Mouse (Mus musculus) ovary, adult 18-20 months (tissue): ENCODE data around the gene Mest.
A peak's percentile ranks its signal among the peaks of the same experiment; 100 is the strongest.

Experiments
- DNase-seq: peaks from one replicate; pipeline ENCODE4 v3.0.0; 2022; ENCODE audit warnings: low spot score, mixed read lengths

The Mest gene

DNA sequence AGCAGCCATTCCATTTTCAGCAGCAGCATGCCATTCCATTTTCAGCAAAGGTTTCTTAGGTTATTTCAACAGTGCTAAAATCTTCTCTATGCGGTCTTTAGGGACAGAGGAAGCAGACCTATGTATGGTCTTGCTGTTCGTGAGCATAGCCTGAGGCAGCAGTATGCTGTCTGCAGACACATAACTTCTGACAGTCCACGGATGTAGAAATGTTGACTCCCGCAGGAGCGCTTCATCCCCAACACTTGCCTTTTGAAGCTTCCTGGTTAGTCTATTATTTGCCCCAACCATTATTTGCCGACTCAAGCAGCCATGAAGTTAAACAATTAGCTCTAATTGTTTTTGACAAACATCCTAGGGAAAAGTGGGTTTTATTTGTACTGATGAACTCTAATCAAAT lies 14.2 kb upstream of the Mest start:
- DNase-seq, result no peak

DNA sequence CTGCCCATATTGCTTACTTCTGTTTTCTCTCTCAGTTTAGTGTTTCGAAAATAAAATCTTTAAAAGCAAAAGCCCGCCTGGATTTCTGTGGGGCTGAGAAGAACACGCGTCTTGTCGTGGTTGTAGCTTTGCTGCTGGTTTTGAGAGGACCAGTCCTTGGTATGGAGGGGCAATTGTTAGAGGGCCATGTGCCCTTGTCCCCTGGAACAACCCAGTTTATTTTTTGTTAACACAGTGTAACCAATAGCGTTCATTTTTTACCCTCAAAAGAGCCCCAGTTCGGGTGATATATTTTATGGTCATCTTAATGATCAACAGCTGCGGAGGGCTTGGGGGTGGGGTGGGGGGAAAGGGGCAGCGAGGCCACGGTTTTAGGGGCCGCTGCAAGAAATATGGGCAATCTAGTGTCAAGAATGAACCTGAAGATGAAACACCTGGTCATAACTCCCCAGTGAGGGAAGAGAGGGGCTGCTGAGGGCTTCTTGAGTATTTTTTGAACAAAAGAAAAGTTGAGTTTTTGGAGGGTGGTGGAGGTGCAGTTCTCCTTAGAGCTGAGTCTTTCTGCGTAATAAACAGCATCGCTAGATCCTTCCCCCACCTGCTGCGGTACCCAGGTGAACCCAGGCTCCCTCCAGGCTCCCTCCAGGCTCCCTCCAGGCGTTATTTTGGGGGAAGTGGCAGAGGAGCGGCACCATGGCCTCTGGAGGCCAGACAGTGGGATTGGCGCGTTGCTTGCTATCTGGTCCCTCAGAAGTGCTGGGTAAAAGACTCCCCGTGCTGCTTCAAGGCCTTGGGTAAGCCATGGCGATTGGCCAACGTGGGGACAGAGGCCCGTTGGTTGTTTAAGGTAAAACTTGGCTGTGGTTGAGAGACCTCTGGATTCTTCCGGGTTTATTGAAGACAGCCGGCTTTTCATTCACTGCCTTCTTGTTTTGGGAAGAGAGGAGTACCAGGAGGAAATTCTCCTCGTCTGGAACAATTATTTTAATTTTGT lies 12.7 kb upstream of the Mest start:
- peak; percentile 51 for DNase-seq

DNA sequence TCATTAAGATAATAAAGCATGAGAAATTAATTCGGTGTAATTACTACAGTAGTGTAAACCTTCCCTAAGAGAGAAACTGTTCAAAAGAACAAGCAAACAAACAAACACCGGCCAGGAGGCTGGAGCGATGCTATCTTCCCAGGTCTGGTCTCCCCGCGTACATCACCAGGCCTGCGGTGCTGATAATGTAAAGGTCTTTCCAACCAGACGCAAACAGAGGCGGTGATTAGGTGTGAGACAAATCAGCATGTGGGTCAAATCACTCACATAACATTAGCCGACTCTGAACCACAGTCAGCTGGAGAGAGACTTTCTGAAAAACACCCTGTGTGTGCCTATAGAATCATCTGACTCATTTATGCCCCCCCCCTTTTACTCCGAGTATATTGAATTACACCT lies 12.0 kb upstream of the Mest start:
- no peak for DNase-seq

DNA sequence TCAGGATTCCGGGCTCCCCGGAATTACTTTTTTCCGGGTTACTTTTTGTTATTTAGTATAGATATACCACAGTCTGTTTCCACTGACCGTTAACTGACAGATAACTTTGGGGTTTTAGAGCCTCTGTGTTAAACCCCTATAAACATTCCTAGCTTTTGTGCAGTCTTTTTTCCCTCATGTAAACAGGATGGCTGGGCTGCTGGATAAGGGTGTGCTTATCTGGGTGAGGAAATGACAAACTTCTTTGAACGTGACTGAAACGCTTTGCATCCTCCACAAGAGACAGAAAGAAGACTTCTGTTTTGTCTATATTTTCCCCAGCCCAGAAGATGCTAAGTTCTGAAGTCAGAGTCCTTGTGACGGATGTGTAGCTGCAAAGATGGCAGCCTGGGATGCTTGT lies 10.9 kb upstream of the Mest start:
- no peak for DNase-seq

DNA sequence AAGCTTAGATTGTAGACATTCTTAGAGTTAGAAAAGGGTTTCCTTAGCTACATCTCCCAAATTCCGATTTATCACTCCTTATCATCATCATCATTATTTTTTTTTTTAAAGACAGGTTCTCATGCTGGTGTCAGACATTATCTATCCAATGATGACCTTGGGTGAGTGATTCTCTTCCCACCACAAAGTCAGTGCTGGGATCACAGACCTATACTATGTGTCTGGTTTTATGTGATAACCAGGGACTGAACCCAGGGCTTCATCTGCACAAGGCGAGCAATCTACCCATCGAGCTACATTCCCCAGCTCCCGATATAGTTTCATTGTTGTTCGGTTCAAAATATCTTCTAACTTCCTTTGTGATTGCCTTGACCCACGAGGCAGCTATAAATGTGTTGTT lies 9.9 kb upstream of the Mest start:
- DNase-seq, result no peak

DNA sequence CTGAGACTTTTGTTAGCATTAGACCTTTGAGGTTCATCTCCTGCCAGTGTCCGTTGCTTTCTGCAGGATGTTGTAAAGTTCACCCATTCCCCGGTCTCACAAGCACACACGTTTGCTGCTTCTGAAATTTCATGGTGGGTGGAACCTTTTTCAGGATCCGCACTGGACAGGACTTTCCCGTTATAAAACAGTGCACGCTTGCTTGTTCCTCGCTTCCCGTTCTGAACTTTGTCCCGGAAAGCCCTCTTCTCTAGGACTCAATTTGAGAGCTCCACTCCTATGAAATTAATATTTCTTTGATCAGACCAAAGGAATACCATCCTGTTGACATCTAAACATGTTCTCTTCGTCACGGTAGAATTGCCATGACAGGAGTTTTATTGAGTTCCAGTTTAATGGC lies 9.5 kb upstream of the Mest start:
- no peak for DNase-seq

DNA sequence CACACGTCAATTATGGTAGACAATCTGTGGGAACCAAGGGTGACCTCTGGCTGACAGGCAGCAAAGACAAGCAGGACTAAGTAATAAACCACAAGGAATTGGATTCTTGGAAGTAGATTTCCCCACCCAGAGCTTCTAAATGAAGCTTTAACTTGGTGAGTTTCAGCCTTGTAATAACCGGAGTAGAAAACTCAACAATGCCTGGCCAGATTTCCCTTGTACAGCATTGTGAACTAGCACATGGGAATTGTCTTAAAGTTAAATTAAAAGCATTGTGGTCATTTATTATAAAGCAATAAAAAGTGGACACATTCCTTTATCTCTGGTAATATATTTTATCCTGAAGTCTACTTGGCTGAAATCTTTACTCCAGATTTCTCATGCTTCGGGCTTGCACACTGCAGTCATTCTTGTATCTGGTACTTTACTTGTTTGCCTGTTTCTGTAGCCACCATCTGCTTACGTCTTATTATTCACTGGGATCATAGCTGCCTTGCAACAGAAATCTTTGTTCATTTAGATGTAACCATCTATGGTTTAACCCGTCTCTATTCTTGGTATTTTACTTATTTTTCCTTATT lies 8.4 kb upstream of the Mest start:
- no peak for DNase-seq

DNA sequence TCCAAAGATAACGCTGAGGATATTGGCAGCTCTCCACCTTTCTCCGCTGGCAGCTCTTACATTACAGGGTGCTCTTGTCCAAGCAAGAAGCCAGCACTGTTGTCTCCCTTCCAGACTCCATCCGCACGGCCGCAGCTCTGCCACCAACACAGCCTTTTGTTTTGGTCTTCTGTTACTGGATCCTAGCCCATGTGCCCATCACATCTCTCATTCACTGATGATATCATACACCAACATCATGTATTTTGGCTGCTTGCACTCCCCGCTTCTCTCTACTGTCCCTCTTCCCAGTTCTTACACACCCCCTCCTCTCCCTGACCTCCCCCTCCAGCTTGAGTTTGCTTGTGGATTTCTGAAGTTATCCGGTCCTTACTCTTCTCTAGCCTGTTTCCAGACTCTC lies 6.6 kb upstream of the Mest start:
- no peak for DNase-seq

DNA sequence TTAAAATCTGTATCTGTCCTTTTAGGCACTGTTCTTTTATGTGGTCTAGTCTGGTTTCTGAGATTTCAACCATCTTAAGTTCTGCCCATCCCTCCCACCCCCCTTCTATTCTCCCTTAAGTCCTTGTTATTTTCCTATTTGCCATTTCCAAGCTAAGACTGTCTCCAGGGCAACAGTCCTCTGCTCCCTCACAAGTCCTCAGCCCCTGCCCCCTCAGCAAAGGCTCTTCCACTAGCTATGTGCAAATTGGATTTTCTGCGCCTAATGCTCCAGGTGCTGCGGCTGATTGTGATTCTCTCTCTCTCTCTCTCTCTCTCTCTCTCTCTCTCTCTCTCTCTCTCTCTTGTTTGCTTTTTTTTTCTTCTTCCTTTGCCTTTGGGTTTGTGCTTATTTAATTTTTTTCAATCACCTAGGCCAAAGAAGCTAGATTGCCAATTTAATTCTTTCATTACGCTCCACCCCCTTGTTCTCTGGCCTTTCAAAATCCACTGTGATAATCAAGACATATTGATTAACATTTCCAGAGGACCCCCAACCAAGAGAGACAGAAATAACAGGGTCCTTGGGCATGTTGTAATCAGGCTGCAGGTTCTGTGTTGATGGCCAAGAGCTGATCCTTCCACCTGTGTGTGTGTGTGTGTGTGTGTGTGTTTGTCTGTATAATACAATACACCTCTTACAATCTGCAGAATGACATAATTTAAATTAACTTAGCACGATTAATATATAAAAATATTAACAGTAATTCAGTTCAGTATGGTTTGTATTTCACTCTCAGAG lies 772 bp upstream of the Mest start:
- no peak for DNase-seq

DNA sequence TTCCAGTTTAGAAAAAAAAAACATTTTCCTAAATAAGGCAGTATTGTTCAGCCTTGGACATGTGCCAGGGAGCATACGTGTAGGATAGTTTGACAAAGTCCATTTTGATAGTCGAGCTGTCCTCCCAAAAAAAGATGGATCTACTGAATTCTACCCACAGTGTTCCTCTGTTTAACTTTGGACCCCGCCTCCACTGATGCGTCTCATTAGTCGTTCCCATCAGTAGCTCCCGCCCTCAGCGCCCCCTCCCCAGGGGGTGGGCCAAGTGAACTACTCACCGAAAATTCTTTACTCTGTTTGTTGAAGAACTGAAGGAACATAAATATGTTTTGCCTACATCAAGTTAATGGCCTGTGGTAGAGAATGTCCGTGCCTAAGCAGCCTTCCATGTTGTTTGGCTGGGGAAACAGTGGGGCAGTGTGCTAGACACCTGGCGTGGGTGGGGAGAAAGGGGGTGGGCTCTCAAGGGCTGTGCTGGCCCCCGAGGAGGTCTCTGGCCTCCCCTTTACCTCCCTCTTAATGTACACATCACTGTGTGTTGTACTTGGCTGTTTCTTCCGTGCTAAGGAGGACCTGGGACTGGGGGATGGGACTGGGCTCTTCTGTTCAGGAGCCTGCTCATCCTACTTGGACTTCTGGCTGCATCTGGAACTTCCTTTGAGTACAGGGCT lies 7.1 kb downstream of the Mest start:
- DNase-seq, result no peak

DNA sequence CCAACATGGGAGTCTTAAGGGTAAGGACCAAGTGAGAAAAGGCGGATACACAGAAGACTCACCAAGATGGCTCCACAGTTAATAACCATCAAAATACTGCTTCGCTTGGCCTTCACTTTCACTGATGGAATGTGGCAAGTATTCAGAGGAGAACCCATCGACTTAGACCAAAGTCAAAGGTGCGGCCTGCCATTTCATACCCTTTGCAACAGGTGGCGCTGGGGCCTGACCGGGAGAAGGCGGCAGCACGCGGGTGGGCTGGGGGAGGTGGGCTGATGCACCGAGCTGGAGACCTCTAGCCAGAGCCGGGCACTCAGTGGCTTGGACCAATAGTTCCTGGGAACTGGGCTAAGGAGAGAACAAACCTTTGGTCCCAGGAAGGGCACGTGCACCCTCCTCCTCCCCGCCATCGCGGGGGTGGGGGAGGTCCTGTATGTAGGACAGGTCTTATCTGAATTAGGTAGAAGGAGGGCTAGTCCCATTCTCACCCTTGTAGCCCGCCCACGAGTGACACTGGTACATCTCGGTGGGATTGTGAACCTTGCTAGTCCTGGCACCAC lies 9.3 kb downstream of the Mest start:
- no peak for DNase-seq

DNA sequence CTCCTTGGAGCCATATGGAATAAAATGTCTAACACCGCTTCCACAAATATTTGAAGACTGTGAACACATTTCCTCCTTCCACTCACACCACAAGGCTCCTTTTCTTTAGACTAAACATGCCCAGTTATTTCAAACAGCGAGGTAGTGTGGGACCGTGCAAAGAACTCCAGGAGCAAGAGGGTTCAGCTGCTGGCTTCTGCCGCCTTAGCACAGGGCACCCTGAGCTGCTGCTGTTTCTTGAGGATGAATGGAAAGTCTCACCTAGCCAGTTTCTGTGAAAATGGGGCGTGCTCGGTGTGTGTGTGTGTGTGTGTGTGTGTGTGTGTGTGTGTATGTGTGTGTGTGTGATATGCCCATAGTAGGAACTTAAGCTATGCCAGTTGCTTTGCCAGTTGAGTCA lies 11.1 kb downstream of the Mest start:
- DNase-seq, result no peak

DNA sequence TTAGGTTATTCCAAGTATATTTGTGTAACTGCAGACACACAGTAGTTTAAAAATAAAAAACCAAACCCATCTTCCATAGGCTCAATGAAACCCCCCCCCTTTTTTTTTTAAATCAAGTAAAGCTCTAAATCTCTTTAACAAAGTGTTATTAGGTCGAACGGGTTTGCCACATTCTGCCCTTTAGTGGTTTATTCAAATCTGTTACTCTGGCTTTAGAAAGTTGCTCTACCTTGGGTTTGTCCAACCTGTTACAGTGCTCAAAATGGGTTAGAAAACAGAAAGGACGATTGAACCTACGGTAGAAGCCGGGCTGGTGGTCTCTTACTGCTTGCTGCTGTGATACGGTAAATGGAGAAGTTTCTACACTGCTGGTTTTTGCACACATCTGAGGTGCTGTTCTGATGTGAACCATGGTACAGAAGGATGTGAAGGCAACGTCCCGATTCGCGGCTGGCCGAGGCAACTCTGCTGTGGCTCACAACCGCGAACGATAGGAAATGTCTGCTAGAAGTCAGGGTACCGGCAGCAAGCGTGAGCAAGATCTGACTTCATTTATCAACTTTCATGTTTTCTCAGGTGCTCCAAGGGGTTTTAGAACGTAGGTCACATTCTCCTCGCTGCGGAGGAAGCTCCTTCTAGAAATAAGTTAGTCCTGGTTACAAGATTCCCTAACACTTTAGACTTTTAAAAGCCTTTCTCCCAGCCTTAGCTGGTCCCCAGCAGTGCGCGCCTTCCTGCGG lies 11.8 kb downstream of the Mest start:
- no peak for DNase-seq

DNA sequence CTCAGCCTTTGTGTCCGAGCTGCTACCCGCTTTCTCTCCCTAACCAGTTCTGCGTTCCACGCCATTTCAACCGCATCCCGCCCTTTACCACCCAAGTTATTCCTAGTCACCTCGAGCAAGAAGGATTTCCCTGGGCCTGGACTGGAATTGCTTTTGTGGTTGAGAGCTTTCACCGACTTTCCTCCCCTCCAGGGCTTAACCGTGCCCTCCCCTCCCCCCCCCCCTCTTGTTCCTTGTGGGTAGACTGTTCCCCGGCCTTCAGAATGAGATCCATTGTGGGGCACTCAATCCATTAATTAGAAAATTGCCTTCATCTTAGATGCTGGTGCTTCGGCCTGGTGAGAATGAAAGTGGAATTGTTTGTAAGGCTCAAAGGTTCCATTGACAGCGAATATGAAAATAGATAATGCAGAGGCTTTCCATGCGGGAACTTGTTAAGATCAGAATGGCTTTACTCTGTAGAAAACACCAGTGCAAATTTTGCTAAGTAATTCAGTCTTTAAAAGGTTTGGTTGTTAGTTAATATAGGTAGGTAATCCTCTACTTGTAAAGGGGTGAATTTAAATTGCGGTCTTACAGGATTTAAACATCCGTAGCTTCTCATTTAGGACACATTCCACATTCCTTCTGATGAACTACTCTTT lies 12.5 kb downstream of the Mest start:
- no peak for DNase-seq

DNA sequence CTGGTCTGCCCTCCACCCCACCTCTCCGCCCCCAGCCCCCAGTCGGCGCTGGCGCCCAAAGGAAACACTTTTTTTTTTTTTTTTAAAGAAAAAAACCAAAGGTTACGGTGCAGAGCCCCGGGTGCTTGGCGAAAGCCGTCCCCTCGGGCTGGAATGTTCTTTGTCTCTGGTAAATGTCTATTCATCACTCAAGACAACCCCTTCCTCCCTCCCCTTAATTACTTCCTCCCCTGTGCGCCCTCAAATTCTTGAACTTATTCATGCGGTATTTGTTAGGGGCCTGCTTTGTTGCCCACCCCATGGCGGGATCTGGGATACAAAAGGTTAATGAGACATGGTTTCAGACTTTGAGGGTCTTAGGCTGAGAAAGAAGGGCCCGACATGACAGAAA lies 13.0 kb downstream of the Mest start:
- DNase-seq, result no peak

DNA sequence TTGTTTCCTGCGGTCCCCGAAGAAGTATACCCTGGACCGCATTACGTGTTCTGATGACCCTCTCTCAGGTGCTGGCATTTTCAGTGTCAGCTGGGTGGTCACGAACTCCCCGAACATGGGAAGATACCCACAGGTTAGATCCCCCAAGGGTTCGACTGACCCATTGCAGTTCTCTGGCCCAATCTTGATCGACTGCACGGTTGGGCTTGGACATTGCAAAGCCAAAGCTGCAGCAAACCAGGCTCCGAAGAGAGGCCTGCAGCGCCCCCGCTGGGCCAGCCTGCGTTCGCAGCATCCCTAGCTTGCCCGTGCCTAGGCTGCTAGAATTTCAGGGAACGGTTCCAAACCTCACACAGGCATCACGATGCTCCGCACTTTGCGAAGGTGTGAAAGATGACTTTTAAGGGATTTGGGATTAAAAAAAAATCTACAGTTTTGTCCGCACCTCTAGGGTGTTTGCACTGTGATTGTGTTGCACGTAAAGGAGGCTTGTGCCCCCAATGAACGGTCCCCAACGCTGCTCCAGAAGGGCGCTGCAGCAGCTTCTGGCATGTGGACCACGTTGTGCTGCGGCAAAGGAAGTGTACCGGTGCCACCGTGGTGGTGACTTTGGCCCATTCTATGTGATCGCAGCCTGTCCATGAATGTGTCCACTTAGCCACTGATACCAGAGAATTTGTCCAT lies 13.7 kb downstream of the Mest start:
- peak; percentile 29 for DNase-seq

DNA sequence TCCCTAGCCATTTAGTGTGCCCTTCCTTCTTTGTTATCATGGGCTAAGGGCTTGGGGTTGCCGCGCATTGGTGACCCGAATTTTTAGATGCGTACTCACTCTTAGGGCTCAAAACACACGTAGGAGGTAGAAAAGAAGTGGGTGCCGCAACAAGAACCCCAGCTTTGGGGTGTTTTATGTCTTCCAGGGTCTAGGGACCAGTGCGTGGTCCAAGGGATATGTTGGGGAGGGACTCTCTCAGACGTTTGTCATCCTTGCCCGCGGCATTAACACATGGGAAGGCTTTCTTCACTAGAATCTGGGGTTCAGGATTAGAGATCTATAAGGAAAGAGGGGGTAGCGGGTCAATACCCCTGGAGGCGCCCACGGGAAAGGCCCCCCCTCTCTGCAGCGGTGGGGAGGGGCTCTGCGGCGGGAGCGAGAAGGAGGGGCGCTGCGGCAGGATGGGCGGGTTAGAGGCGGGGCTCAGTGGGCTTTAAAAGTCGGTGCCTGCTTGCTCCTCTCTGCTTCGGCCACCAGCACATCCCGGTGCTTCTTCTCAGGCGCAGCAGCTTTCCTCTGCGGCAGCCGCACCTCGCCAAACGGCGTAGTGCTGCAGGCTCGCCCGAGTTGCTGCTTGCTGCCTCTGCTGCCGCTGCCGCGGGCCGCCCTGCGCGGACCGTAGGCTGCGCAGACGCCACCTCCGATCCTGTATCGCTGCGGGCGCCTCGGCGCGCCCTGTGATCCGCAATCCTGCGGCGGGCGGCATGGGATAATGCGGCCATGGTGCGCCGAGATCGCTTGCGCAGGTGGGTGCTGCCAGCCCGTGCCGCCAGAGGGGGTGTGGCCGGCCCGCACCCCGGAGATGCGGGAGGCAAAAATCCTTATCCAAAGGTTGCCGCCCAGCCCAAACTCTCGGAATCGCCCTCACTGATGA lies 14.5 kb downstream of the Mest start:
- DNase-seq, result peak; percentile 45

DNA sequence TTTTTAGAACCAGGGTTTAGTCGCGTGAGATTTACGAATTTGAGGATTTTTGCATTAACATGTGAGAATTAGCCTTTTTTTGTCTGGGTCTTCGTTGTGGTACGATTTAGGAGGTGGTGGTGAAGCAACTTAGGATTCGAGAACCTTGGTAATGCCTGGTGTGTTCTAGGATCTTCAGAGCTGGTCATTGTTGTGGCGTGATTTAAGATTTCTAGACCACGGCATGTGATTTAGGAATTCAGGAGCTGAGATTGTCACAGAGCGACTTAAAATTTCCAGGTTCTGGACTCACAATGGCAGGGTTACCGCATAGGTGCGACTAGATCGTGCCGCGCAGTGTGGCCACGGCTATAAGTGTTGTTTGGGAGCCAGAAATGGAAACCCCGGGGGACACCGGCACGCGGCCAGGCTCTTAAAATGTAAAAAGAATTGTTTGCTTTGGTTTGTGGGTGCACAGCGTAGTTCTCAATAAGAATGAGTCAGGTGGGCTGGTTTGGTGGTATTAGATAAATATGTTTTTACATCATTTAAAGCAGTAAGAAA lies 15.2 kb downstream of the Mest start:
- DNase-seq, result no peak
